Mouse (Mus musculus) heart, adult 18-20 months (tissue): ENCODE data around the gene Smarcb1. TPM values are rescaled to one million over a fixed set of nuclear protein-coding genes. Genes with fewer than 3 reads are reported as not detected.

Experiments used
- DNase-seq, 2 experiments: peaks; one replicate each; pipeline ENCODE4 v3.0.0; 2021 to 2022; ENCODE audit warnings: mixed read lengths in 1 of 2
- total RNA-seq, 2 experiments: library from RNA; stranded (reverse); gene quantifications; 2 replicates each; pipeline ENCODE4 v1.2.3; 2021

The Smarcb1 gene
- total RNA-seq, 2 experiments from 2014 or later = 20.5 to 24.2 TPM

GRCm38 (mm10) chr10:75856976-75857375 lies 64.4 kb downstream of the Smarcb1 start:
- no peak for DNase-seq

GRCm38 (mm10) chr10:75856155-75856907 lies 65.1 kb downstream of the Smarcb1 start:
- no peak for DNase-seq

GRCm38 (mm10) chr10:75855416-75855981 lies 65.9 kb downstream of the Smarcb1 start:
- DNase-seq = no peak

- no peak for DNase-seq
Observed at GRCm38 (mm10) chr10:75854791-75855190, 66.6 kb downstream of the Smarcb1 start.

- DNase-seq = no peak
Observed at GRCm38 (mm10) chr10:75854096-75854495, 67.3 kb downstream of the Smarcb1 start.

- DNase-seq = peak; percentile 87 to 91
Observed at GRCm38 (mm10) chr10:75853452-75853851, 68.0 kb downstream of the Smarcb1 start.

- no peak for DNase-seq
Observed at GRCm38 (mm10) chr10:75852539-75853125, 68.8 kb downstream of the Smarcb1 start.

- DNase-seq = no peak
Observed at GRCm38 (mm10) chr10:75851681-75852080, 69.7 kb downstream of the Smarcb1 start.

GRCm38 (mm10) chr10:75851076-75851475 lies 70.3 kb downstream of the Smarcb1 start:
- no peak for DNase-seq

- no peak for DNase-seq
Observed at GRCm38 (mm10) chr10:75848382-75848781, 73.0 kb downstream of the Smarcb1 start.

Other genes with a start within 250 kb of the Smarcb1 start
- gene Cabin1, start 157.3 kb downstream of the Smarcb1 start, total RNA-seq = 10 to 100 TPM; 15.2 to 20.9 TPM
- 100 to 1,000 TPM in 1 of 2 experiments, 10 to 100 TPM in 1; 83.7 to 109 TPM for gene Ddt, start 148.2 kb downstream of the Smarcb1 start, total RNA-seq
- gene Gm20441, start 140.7 kb downstream of the Smarcb1 start, total RNA-seq = not detected
- 1 to 10 TPM; 3.7 to 5.0 TPM for gene Gstt3, start 140.2 kb downstream of the Smarcb1 start, total RNA-seq
- 10 to 100 TPM; 16.1 to 22.4 TPM for gene Gstt1, start 123.0 kb downstream of the Smarcb1 start, total RNA-seq
- not detected for gene Gstt4, start 99.1 kb downstream of the Smarcb1 start, total RNA-seq
- 10 to 100 TPM in 1 of 2 experiments, 1 to 10 TPM in 1; 7.8 to 10.7 TPM for gene Gstt2, start 84.2 kb downstream of the Smarcb1 start, total RNA-seq
- gene Mif, start 61.4 kb downstream of the Smarcb1 start, total RNA-seq = 100 to 1,000 TPM; 215 to 232 TPM
- under 1 TPM; 0.57 to 0.74 TPM for gene Derl3, start 28.2 kb downstream of the Smarcb1 start, total RNA-seq
- gene Chchd10, start 11.5 kb upstream of the Smarcb1 start, total RNA-seq = 1,000 to 10,000 TPM; 1,749 to 1,983 TPM
- gene Mmp11, start 14.9 kb upstream of the Smarcb1 start, total RNA-seq = 1 to 10 TPM; 5.0 to 5.2 TPM
- gene Gm867, start 19.1 kb upstream of the Smarcb1 start, total RNA-seq = not detected
- gene Vpreb3, start 21.4 kb upstream of the Smarcb1 start, total RNA-seq = under 1 TPM in 1 of 2 experiments, not detected in 1; 0.82 TPM
- gene Gm5134, start 32.9 kb upstream of the Smarcb1 start, total RNA-seq = not detected
- gene Zfp280b, start 111.0 kb upstream of the Smarcb1 start, total RNA-seq = 1 to 10 TPM; 5.9 to 6.0 TPM
- gene Slc5a4b, start 189.3 kb upstream of the Smarcb1 start, total RNA-seq = not detected
- gene Slc5a4a, start 225.8 kb upstream of the Smarcb1 start, total RNA-seq = not detected